Mouse (Mus musculus) kidney, postnatal 4 days (tissue): Measurements from ENCODE around the gene Ap5s1.

Experiments
- DNase-seq, 2 experiments: peaks; one replicate each; pipeline ENCODE4 v3.0.0; 2021; ENCODE audit warnings: mixed read lengths in 2 of 2

The Ap5s1 gene

DNA sequence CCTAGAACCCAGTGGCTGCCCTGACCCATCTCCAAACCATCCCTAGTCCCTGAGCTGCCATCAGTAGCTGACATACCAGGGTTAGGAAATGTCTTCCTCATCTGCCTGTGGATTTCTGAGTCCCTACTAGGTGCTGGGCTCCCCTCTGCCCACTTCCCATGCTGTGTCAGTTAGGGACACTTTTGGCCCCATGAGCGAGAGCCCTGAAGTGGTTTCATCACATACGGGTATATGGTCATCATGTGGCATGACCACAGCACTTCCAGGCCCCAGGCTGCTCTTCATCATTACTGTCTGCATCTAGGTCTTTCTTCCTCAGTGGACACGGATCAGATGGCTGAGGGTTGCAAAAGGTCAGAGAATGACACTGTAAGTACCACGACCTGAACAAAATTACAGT is at the start of gene Ap5s1:
Gene Ap5s1, plus strand, starts transcription at position 301 of the 400 bp plus-strand sequence.
- DNase-seq, result no peak

GRCm38 (mm10) chr2:131159491-131159910 is 47.4 kb upstream of the Ap5s1 start:
- DNase-seq, result peak; percentile 60 to 71

GRCm38 (mm10) chr2:131159938-131160581 is 46.8 kb upstream of the Ap5s1 start, which contains the start of gene 1700037H04Rik:
Gene 1700037H04Rik, minus strand, starts transcription at chr2:131160081.
- peak; percentile 97 to 99 for DNase-seq

GRCm38 (mm10) chr2:131160671-131161111 is 46.2 kb upstream of the Ap5s1 start:
- DNase-seq, result peak in 1 of 2 experiments; percentile 62

GRCm38 (mm10) chr2:131163924-131164323 is 43.0 kb upstream of the Ap5s1 start:
- DNase-seq, result no peak

DNA sequence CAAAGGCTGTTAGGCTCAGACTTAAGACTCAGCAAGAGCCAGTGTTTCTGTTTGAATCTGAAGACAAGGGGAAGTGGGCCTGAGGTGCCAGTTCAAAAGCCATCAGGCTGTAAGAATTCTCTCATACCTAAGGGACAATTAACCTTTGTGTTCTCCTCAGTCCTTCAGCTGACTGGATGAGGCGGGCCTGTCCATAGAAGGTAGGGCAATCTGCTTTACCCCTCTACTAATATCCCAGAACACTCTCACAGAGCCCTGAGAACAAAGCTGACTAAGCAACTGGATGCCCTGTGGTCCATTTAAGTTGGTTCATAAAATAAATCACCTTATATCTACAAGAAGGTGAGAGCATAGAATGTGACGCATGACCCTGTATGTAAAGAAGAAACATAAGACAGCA is 40.7 kb upstream of the Ap5s1 start:
- no peak for DNase-seq

DNA sequence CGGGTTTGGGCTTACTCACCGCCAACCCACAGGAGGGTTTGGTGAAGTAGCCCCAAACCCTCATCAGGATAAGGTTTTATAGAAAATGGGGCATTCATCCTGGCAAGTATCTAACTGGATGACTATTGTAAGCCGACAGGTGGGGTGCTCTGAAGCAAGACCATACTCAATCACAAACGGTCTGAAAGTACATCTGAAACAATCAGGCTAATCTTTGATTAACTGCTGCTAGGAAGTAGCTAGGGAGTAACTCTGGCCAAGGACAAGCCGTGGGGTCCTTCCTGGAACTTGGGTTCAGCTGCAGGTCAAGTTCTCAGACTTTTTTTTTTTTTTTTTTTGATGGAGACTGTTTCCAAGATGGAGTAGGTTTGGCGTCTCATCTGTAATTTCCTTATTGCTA is 38.9 kb upstream of the Ap5s1 start:
- no peak for DNase-seq

DNA sequence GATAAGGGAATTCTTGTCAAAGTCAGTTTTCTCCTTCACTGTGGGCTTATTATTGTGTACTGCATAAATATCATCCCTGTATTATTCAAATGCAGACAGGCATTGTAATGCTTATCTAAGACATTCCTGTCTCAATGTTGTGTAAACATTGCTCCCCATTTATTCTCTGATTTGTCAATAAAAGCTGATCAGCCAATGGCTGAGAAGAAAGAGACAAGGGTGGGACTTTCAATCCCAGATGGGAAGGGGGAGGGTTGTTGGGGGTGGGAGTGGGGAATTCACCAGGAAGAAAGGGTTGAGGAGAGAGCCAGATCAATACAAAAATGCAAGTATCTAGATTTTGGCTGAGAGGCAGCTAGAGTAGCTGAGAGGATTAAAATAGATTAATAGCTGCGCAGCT is 38.0 kb upstream of the Ap5s1 start:
- DNase-seq, result no peak

- no peak for DNase-seq
Measured at GRCm38 (mm10) chr2:131170936-131171335, 35.9 kb upstream of the Ap5s1 start.

DNA sequence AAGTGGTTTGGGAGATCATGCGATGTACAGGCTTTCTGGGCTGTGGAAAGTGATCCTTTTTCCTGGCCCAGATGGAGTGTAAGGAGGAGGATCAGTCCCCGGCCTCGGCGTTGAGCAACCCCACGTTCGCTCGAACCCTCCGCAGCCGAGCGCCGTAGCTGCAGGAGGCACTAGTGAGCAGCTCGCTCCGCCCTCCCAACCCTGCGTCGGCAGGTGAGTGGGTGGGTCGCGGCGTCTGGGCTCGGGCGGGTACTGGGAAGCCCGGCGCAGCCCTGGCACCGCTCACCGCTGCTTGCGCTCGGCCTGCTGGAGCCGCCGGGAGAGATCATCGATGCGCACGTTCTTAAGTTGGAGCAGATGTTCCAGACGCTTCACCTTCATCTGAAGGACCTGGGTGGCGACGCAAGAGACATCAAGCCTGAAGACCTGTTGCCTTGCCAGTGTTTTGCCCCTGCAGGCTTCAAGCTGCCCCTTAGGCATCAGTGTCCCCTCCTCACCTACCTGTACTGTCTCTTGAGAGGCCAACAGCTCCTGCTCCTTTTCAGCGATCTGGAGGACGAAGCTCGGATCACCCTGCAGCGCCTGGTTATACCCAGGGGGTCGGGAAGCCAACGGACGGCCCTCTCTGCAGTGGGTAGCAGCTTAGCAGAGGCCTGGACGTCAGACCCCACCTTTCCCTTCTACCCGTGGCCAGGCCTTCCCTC is 35.3 kb upstream of the Ap5s1 start:
- peak; percentile 74 to 82 for DNase-seq

DNA sequence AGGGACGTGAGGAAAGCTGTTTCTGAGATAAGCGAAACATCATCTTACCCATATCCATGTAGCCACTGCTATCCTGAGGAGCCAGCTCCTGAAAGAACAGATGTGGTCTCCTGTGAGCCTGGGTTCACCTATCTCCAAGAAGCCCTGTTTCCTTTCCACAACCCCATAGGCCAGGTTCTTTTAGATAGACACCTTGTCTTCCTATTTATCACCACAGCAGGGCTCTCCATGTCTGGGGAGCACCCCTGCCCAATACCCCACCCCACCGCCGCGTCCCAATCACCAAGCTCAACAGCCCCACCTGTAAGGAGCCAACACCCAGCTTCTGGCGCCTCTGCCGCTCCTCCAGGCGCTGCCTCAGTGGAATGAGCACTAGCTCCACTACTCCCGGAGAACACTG is 34.6 kb upstream of the Ap5s1 start:
- DNase-seq, result no peak

DNA sequence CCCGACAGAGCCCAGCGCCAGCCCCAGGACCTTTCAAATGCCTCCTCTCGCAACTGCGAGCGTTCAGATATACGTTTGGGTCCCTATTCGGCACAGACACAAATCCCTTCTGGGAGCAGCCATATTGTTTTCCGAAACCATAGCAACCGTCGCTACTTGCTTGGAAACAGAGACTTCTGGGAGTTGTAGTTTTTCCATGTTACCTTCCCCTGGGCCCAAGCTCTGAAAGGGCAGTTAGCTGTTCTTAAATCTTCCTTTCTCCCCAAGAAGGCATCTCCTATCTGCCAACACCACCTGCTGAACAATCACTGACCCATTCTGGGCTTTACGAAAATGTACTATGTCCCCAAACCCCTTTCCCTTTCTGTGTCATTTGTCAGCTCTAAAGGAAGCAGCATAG is 32.2 kb upstream of the Ap5s1 start:
- DNase-seq, result peak; percentile 52 to 66

- DNase-seq, result no peak
Measured at GRCm38 (mm10) chr2:131175286-131175944, 31.5 kb upstream of the Ap5s1 start.

DNA sequence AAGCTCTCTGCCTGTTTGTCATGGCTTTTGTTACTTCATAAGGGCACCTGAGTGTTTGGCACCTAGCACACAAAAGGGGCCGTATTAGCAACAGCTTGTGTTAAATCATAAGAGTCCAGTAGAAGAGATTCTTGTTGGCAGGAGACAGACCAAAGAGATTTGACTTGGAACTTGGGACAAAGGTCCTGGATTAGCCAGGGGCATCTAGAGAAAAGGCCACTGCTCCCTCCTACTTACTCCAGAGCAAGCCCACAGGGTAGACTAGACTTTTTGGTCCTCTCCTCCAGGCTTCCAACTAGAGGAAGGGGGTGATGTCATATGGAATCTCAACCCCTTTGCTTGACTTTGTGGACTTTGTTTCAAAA is 31.0 kb upstream of the Ap5s1 start:
- DNase-seq, result no peak

- DNase-seq, result peak; percentile 54 to 74
Measured at GRCm38 (mm10) chr2:131176491-131176890, 30.4 kb upstream of the Ap5s1 start.

- no peak for DNase-seq
Measured at GRCm38 (mm10) chr2:131177932-131178331, 28.9 kb upstream of the Ap5s1 start.

DNA sequence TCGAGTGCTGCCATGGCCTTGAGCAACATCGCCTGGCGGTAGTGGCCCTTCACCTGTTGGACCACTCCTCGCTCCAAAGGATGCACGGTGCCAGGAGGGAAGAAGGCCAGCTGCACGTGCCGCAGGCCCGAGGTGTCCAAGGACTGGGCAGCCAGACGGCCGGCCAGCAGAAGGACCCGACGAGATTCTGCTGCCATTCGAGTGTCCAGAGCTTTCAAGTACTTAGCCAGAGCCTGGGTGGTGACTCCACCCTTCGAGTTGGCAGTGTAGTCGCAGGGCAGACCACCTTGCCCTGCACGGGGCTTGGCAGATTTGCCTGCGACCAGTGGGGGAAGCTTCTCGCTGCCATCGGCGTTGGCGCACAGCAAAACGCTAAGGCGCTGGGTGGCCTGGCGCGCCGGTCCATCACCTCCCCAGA is 28.0 kb upstream of the Ap5s1 start:
- no peak for DNase-seq

GRCm38 (mm10) chr2:131179246-131179886 is 27.5 kb upstream of the Ap5s1 start:
- DNase-seq, result peak; percentile 70 to 84

GRCm38 (mm10) chr2:131179990-131180587 is 26.8 kb upstream of the Ap5s1 start, which contains the start of gene Cenpb:
Gene Cenpb, minus strand, starts transcription at chr2:131180067.
- DNase-seq, result peak; percentile 87 to 93

DNA sequence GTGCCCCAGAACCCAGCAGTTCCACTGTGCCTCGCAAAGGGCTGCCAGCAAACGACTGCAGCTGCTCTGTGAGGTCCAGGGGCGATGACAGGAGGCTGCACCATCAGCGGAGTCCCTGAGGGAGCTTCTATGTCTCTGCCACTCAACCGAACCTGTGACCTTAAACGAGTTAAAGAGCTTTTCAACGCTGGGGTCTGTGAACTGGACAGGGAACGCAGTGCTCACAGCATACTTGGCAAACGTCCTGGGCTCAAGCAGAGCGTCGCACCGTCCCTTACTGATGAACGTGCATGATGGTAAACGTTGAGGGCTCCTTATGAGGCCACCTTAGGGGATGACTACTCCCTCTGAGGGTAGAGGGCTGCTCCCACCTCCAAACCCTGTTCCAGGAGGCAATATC is 20.5 kb upstream of the Ap5s1 start:
- no peak for DNase-seq

DNA sequence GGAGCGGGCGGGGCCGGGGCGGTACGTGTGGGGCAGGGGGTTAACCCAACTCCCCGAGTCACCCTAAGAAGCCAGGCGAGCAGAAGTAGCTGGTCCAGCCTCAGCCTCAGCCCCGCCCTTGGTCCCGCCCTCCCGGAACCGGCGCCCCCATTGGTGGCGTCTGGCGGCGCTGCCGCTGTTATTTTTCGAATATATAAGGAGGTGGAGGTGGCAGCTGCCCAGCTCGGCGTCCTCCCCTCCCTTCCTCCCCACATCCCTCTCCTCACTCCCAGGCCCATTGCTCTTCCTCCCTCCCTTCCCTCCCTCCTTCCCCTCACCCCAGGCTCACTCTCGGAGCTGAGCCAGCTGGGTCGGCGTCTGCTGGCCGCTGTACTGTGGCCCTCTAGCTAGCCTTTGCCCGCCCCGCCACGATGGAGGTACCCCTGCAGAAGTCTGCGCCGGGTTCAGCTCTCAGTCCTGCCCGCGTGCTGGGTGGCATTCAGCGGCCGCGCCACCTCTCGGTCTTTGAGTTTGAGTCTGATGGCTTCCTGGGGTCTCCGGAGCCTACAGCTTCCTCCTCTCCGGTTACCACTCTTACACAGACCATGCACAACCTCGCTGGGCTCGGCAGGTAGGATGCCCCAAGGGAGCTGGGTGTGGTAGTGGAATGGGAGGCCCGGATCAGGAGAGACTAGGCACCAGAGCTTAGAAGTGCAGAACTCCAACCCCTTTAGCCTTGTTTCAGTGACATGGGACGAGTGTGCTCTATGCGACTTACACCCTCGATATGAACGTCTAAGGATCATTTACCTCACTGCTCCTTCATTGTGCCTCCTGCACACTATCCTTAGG is 19.9 kb upstream of the Ap5s1 start, which contains the start of the genes Cdc25b and Spef1:
Gene Cdc25b, plus strand, starts transcription at position 179 of the 831 bp plus-strand sequence.
Gene Spef1, minus strand, starts transcription at position 512 of the 831 bp plus-strand sequence.
- peak; percentile 91 to 93 for DNase-seq

DNA sequence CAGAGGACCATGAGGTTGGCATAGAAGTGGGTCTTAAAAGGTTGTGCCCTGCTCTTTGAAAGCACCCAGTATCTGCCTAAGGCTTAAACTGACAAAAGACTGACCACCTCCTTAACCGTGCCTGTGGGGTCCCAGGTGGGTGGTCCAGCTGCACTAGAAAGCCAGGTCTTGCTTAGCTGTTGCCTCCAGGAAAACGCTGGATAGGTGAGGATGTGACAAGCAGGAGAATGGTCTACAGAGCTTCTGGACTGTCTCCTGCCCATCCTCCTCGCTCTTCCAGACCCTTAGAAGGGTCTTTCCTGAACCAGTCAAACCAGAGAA is 19.3 kb upstream of the Ap5s1 start:
- no peak for DNase-seq
